Mouse (Mus musculus): ENCODE measurements around the gene Lsm10. TPM values are rescaled to one million over a fixed set of nuclear protein-coding genes. Genes with fewer than 3 reads are reported as not detected.

Lsm10 gene
- polyA plus RNA-seq, 1 experiment = 28.8 TPM

DNA sequence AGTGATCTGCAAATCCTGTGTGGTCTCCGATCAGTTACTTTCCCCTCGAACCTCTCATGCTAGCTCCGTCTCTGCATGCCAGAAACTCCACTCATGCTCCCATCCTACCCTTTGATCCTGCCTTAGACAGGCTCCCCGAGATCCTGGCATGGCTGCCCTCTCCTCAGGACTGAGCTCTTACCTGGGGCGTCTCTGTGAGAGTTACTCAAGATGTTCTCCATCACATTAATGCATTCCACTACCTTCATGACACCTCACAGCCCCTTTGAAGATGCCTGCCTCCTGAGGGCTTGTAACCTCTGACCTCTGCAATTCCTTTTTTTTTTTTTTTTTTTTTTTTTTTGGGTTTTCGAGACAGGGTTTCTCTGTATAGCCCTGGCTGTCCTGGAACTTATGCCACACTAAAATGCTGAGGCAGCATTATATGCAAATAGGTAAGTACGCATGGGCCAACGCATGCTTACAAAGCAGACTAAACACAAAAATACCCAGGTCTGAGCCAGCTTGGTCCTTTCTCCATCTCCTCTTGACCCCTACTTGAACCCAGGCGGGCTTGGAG is 50.6 kb downstream of the Lsm10 start:
- no peak overlapping the region for H3K4me3 ChIP-seq (replicated peaks; ENCODE audit: insufficient read depth, low read depth, low read length)
- DNase-seq = no peak
- 84% methylated on average over 9 of the region's 9 CpGs for WGBS
- H3K27me3 ChIP-seq (ENCODE audit: control insufficient read depth, insufficient read depth, low read length) = 0 out of 2 replicates have a peak, but pooled peaks cover 2% of the 10 kb centered on the region
- 0 out of 2 replicates have a peak, but pooled peaks cover 7% of the 10 kb centered on the region for H3K4me1 ChIP-seq (ENCODE audit: control insufficient read depth, insufficient read depth, low read length)
- TF ChIP-seq CTCF (IDR thresholded peaks at IDR 0.05; ENCODE audit: borderline replicate concordance, insufficient read depth, low read depth, low read length) = no peak
- no peak for TF ChIP-seq POLR2A (IDR thresholded peaks at IDR 0.05; ENCODE audit: borderline replicate concordance, insufficient read depth, low read length)
- no peak overlapping the region for H3K27ac ChIP-seq (ENCODE audit: insufficient read depth, low read length)

DNA sequence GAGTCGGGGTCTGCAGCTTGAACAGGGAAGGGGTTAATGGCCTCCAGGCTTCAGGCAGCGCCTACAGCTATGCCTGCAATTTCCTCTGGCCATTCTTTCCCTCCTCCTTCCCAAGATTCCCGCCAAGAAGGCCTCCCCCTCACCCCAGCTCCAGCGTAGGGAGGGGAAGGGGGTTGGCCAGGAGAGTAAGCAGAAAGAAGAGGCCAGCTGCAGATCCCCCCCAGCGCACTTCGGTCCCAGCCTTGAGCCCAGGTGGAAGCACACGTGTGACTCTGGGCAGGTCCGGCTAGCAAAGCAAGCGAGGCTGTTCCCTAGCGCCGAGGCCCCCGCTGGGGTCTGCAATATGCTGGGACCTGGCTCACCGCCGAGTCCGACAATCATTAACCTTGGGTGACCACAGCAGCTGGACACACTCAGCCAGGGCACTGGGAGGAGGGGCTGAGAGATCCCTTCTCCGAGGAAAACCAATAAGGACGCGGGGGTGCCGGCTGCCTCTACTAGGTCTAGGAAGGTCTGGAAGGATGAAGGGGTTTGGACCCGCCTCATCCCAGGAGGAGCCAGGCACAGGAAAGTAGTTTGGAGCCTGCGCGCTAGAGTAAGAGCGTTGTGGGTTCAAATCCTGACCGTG is 51.2 kb downstream of the Lsm10 start, which contains the start of gene Eva1b:
Gene Eva1b, plus strand, starts transcription at position 212 of the 628 bp plus-strand sequence.
- WGBS = 30% methylated on average over 24 of the region's 24 CpGs
- DNase-seq = no peak
- no peak within 1 kb of the TSS for H3K27ac ChIP-seq (ENCODE audit: insufficient read depth, low read length)

More for the DNA sequence above, 51.2 kb downstream of the Lsm10 start, which contains the start of gene Eva1b:
- H3K27me3 ChIP-seq (ENCODE audit: control insufficient read depth, insufficient read depth, low read length) = 0 out of 2 replicates have a peak, but pooled peaks cover 2% of the 10 kb centered on the region
- no peak within 1 kb of the TSS for H3K4me3 ChIP-seq (replicated peaks; ENCODE audit: insufficient read depth, low read depth, low read length)
- H3K4me1 ChIP-seq (ENCODE audit: control insufficient read depth, insufficient read depth, low read length) = 0 out of 2 replicates have a peak, but pooled peaks cover 7% of the 10 kb centered on the region
- TF ChIP-seq POLR2A (IDR thresholded peaks at IDR 0.05; ENCODE audit: borderline replicate concordance, insufficient read depth, low read length) = no peak
- TF ChIP-seq CTCF (IDR thresholded peaks at IDR 0.05; ENCODE audit: borderline replicate concordance, insufficient read depth, low read depth, low read length) = no peak

Other genes starting within 250 kb of the Lsm10 start
- 1.9 and 2.6 TPM in 2 replicates for gene Csf3r, start 72.1 kb upstream of the Lsm10 start, polyA plus RNA-seq (2012; rRNA removed)
- 90.6 and 94.5 TPM in 2 replicates for gene Mrps15, start 49.7 kb upstream of the Lsm10 start, polyA plus RNA-seq (2012; rRNA removed)
- 12.1 and 12.8 TPM in 2 replicates for gene Oscp1, start 38.1 kb upstream of the Lsm10 start, polyA plus RNA-seq (2012; rRNA removed)
- gene Stk40, start 7.3 kb downstream of the Lsm10 start, polyA plus RNA-seq (2012; rRNA removed) = 23.3 and 24.9 TPM in 2 replicates
- 9.0 and 9.2 TPM in 2 replicates for gene Eva1b, start 51.1 kb downstream of the Lsm10 start, polyA plus RNA-seq (2012; rRNA removed)
- 1.6 and 2.0 TPM in 2 replicates for gene Sh3d21, start 66.9 kb downstream of the Lsm10 start, polyA plus RNA-seq (2012; rRNA removed)
- 122 TPM in 2 replicates for gene Thrap3, start 106.1 kb downstream of the Lsm10 start, polyA plus RNA-seq (2012; rRNA removed)
- gene Map7d1, start 159.7 kb downstream of the Lsm10 start, polyA plus RNA-seq (2012; rRNA removed) = 274 and 283 TPM in 2 replicates
- gene Trappc3, start 165.7 kb downstream of the Lsm10 start, polyA plus RNA-seq (2012; rRNA removed) = 175 TPM in 2 replicates
- gene Col8a2, start 190.2 kb downstream of the Lsm10 start, polyA plus RNA-seq (2012; rRNA removed) = 0.93 and 2.0 TPM in 2 replicates
- gene Adprhl2, start 225.1 kb downstream of the Lsm10 start, polyA plus RNA-seq (2012; rRNA removed) = 45.8 and 49.7 TPM in 2 replicates
- gene Tekt2, start 229.1 kb downstream of the Lsm10 start, polyA plus RNA-seq (2012; rRNA removed) = 4.1 and 4.7 TPM in 2 replicates